Mouse (Mus musculus) cerebellum, adult 11 months (tissue): ENCODE measurements at regions not wholly inside any gene's neighbourhood (a gene's known extent, or its start where the extent isn't known, plus 50 kb on each side); places are given as distances from the start of the nearest gene placed in this dataset.

ENCODE experiments used
- DNase-seq: peaks from one replicate; pipeline ENCODE4 v3.0.0; 2022

- no peak for DNase-seq
These were observed 642.1 kb upstream of the A830018L16Rik start for GRCm38 (mm10) chr1:10771793-10772192.

GRCm38 (mm10) chr1:10794074-10794783 lies 619.7 kb upstream of the A830018L16Rik start:
- no peak for DNase-seq

- DNase-seq = no peak
These were observed 578.1 kb upstream of the A830018L16Rik start for GRCm38 (mm10) chr1:10835653-10836415.

DNA sequence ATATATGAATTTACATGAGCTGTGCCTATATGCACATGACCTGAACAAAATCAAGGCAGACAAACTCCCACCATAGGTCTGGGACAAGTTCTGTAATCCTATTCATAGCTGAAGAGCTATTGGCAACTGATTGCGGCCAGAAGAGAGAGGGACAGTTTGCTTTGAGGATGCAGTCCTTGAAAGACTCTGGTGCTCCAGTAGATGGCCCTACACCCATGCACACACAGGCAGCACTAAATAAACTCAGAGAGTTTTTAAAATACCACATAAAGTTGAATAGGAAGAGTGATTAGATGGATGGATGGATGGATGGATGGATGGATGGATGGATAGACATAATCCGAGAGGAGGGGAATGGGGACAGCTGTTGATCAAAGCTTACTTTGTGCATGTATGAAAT lies 576.7 kb upstream of the A830018L16Rik start:
- DNase-seq = no peak

DNA sequence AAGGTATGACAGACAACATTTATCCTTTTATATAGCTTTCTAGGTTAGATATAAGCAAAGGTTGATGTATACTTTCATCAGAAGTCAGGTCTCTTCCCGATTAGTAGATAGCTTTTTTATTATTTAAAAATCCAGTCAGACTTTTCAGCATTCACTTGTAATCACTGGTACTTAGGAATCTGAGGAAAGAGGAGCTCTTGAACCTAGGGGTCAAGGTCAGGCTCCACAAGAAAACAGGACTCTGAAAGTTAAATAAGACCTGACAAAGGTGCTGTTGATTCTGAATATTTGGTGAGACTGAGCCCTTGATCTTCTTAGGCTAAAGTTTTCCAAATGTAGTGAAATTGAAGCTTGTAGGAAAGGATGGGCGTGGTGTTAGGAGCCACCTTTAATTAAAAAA lies 561.0 kb upstream of the A830018L16Rik start:
- no peak for DNase-seq

GRCm38 (mm10) chr1:10854495-10854894 lies 559.4 kb upstream of the A830018L16Rik start:
- no peak for DNase-seq

GRCm38 (mm10) chr1:10871163-10871853 lies 542.6 kb upstream of the A830018L16Rik start:
- DNase-seq = no peak

- DNase-seq = no peak
These were observed 541.6 kb upstream of the A830018L16Rik start for GRCm38 (mm10) chr1:10872266-10872665.

- DNase-seq = no peak
These were observed 541.2 kb upstream of the A830018L16Rik start for GRCm38 (mm10) chr1:10872726-10873125.

DNA sequence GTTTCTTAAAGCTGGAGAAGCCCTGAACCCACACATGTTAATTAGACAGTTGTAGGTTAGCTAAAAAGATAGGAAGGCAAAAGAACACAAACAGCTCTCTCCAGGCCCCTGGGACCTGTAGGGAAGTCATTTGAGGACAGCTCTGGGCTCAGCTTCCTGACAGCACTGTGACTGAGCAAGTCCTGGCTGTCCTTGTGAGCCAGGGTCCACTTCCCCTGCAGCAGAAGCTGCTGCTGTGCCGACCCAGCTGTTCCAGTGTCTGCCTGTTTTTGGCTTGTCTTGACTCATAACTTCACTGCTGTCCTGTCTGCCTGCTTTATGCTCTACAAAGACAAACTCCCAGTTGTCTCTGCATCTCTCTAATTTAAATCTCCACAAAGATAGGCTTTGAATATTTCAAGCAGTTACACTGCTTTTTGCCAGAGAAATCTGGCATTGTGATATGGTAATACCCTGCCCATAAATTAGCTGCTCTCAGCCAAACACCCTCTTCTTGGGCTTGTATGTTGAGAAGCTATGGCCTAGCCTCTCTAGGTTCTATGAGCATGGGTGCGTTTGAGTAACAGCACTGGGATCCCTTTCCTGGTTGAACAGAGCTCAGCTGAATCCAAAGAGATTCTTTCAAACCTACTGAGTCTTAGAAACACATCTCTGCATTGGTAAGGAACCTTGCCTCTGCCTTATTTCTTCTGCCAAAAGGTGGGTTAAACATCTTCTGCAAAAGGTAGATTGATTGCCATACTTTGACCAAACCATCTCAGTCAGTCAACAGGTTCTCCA lies 536.3 kb upstream of the A830018L16Rik start:
- no peak for DNase-seq

DNA sequence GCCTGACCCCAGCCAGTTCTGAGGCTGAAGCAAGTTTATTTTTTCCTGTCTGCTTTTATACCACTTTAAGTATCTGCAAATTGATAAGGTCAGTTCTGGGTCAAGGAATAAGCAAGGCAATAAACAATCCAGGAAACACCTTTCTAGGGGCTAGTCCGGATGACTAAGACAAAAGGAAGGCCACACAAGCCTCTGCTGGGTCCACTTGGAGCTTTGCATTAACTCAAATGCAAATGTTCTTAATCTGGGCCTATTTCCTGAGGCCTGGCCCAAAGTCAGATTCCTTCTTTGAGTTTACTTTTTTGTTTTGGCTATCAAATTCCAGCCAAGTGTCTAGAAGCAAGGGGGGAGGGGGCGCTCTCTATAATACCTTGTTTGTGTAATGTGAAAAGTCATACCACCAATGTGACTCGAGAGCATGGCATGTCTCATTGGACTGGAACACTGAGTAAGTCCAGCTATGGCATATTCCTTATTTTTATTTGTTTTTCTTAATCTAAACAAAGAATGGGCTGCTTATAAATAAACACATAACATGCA lies 535.6 kb upstream of the A830018L16Rik start:
- no peak for DNase-seq

- DNase-seq = no peak
These were observed 533.7 kb upstream of the A830018L16Rik start for GRCm38 (mm10) chr1:10880026-10880727.

DNA sequence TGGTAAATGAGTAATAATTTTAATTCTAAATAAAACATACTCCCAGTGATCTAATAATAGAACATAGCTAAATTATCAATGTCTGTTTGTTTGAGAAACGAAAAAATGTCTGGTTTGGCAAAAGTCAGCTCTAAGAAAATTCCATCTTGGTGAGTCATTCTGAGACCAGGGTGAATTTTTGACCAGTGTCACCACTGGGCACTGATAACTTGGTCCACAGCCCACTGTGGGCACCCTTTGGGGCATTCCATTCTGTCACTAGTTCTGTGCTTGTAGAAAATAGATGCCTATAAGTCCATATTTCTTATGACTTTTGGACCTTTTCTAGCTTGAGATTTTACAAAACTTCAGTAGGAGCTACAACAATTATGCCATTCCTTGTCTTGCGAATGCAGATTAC lies 515.1 kb upstream of the A830018L16Rik start:
- no peak for DNase-seq

GRCm38 (mm10) chr1:10902721-10903120 lies 511.2 kb upstream of the A830018L16Rik start:
- DNase-seq = no peak

GRCm38 (mm10) chr1:10919958-10920357 lies 493.9 kb upstream of the A830018L16Rik start:
- DNase-seq = no peak

- DNase-seq = no peak
These were observed 481.4 kb upstream of the A830018L16Rik start for GRCm38 (mm10) chr1:10932378-10933077.

DNA sequence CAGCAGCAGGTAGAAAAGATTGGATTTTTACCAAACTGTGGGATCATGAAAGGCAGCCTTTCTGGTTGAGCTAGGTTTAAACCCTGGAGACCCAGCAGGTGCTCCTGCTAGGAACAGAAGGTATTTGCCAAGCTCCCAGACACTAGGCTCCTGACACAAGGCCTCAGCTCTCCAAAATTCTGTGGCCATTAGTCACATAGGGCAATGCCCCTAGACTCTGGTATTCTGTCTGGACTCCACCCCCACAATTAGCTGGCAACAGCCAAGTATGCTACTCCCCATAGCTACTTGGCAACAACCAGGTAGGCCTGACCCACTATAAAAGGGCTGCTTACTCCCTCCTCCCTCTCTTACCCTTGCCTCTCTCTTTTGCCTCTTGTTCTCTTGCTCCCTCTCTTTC lies 480.7 kb upstream of the A830018L16Rik start:
- DNase-seq = peak; percentile 16

- no peak for DNase-seq
These were observed 475.5 kb upstream of the A830018L16Rik start for GRCm38 (mm10) chr1:10938436-10938835.

GRCm38 (mm10) chr1:10940326-10940725 lies 473.6 kb upstream of the A830018L16Rik start:
- no peak for DNase-seq

DNA sequence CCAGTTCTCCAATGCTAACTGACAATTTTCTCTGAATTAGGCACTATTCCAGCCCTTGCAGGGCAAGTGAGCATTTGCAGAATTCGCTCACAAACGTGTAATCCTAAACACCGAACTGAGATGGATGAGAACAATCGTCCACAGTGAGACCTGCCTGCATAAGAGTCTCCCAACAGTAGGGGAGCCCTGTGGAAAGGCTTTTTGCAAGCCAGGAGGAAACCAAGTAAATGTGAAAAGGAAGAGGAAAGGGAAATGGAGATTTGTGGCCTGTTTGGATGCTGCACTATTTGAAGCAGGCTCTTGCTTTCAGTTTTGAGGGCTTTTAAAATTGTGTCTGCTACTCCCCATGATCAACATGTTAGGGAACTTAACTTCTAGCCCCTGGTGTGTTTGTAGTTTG lies 470.9 kb upstream of the A830018L16Rik start:
- DNase-seq = no peak
